Mouse (Mus musculus) retina, postnatal 1 day (tissue): ENCODE results near the gene Atpif1.
"Not testable (repeated sequence)": the region's sequence is repeated elsewhere in the genome, so short reads cannot be mapped to it uniquely, and the experiment has no call there.

Experiments used
- DNase-seq: peaks from one replicate; pipeline ENCODE4 v3.0.0-alpha.2; 2012

Gene Atpif1

DNA sequence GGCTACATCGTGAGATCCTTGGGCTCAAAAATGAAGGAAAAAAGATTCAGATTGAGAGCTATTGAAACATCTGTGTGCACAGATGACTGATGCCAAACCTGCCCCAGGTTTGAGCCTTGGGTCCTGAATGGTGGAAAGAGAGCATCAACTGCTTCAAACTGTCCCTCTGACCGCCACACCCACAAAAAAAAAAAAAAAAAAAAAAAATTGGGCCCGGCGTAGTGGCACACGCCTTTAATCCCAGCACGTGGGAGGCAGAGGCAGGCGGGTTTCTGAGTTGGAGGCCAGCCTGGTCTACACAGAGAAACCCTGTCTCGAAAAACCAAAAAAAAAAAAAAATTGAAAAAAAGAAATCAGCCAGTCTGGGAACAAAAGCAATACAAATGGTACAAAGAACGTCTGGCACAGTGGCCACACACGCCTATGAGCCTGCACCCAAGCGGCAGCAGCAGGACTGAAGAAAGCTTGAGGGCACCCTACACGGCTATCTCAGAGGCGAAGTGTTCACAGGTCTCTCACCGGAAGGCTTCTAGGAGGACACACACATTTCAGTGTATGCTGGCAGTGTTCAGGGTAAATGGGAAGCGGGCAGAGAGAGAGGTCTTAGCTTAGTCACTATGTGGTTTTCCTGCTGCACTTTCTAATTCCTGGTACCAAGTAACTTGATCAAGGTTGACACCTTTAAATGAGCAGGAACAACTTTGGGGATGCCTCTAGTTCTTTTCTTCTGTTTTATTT lies 43.0 kb downstream of the Atpif1 start:
- DNase-seq, result no peak

DNA sequence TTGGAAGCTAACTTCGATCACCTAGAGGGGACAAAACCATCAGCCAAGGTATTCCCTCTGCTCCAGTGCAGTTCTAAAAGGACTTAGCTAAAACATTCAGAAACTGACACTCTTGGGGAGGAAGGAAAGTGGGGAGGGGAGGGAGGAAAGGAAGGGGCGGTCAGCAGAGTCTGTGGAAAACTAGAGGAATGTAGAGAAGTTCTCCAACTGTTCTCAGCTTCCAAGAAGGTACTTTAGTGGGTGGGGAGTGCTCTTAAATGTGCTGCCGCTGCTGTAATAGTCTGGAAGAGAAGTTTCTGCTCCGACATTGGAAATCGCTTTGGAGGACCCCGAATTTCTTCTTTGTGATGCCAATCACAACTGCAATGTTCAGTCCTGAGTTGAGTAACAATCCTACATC lies 44.5 kb downstream of the Atpif1 start:
- DNase-seq, result no peak

DNA sequence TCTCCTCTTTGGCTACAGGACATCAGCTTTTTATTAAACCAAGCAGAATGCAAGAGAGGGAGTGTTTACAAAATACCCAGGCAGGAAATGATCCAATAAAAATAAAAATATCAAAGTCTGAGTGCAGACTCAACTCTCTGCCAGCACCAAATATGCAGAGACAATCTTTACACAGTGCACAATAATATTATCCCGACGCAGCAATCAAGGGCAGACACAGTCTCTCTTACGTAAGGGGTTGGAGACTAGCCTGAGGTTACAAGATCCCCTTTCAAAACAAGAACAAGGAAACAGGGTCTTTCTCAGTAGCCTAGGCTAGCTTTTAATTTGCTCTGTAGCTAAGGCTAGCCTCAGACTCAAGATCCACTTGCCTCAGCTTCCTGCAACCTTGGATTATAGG lies 44.9 kb downstream of the Atpif1 start:
- DNase-seq, result no peak

DNA sequence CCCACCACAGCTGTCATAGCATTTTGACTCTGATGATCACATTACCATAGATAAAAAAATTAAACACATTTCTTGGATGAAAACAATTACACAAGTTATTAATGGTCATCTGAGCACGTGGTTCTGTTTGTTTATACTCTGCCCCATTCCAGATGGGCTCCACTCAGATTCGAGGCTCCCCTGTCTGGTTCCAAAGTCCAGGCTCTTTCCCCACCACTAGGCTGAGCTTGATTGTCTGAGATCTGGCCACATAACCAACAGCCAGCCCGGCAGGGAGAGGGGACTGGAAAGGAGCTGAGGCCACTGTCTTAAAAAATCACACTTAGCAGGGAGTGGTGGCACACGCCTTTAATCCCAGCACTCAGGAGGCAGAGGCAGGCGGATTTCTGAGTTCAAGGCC lies 48.6 kb downstream of the Atpif1 start:
- no peak for DNase-seq

DNA sequence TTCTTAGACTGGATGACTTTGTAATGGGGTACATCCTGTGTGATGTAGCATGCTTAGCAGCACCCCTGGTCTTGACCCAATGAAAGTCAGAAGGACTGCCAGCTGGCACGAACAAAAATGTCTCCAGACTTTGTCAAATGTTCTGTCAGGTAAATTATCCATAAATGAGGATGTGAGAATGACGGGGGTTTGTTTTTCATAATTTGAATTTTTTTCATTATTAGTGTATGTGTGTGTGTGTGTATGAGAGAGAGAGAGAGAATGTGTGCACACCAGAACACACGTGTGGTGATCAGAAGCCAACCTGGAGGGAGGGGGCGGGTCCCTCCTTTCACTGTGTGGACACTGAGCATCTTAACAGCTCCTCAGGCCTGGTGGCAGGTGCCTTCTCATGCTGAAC lies 49.2 kb downstream of the Atpif1 start:
- DNase-seq, result no peak

DNA sequence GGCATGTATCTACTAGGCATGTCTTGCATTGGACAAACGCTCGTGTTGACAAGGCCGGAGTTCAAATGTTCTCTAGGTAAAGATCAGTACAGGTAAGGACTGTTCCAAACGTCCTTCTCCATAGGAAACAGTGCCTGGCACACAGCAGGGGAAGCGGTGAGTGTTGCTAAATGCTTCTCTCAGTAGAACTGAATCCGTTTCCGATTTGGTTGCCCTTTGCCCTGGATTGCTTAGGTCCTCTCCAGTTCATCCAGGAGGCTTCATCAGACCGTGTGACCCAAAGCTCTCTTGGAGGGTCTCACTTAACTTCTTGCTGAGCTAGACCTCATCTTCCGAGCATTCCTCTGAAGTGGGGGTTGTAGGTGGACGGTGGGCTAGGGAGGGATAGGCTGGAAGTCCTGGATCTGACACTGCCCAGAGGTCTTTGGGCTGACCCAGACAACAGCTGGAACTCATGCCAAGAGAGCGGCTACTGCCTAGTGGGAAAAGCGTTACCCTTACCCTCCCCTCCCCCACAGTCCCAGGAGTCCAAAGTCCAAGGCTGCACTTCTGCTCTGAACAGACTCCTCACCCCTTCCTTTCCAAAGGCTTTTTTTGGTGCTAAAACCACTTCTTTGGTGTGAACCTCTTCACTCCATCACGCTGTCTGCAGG lies 50.4 kb downstream of the Atpif1 start:
- DNase-seq, result no peak

DNA sequence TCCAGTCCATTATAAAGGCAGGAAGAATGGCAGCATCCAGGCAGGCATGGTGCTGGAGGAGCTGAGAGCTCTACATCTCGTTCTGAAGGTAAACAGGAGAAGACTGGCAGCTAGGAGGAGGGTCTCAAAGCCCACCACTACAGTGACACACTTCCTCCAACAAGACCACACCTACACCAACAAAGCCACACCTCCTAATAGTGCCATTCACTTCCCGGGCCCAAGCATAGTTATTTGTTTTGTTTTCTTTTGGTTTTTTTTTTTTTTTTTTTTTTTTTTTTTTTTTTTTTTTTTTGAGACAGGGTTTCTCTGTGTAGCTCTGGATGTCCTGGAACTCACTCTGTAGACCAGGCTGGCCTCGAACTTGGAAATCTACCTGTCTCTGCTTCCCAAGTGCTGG lies 51.4 kb downstream of the Atpif1 start:
- DNase-seq, result not testable (repeated sequence)
